Mouse (Mus musculus) embryonic facial prominence, embryonic 15.5 days (tissue): ENCODE results near the gene Ppp6r2. TPM values are rescaled to one million over a fixed set of nuclear protein-coding genes. Genes with fewer than 3 reads are reported as not detected.
A peak's percentile ranks its signal among the peaks of the same experiment; 100 is the strongest.

Experiments used
- ATAC-seq: fragments of 200-750 bp; cut with Nextera tagmentation; 2 replicates; pipeline ENCODE4 v1.8.0; 2017; ENCODE audit warnings: low read depth, moderate TSS enrichment; ENCODE audit not compliant: insufficient number of reproducible peaks, low FRiP score, low TSS enrichment
- H3K27ac ChIP-seq: fragments of 300-500 bp; sonication (generic); replicated peaks from 2 replicates; pipeline ENCODE4 v1.5.1; 2015; ENCODE audit warnings: mild to moderate bottlenecking, inconsistent platforms
- H3K27me3 ChIP-seq: fragments of 300-500 bp; sonication (generic); 2 replicates; pipeline ENCODE4 v1.6.1; 2015; ENCODE audit warnings: inconsistent platforms
- H3K36me3 ChIP-seq: fragments of 300-500 bp; sonication (generic); 2 replicates; pipeline ENCODE4 v1.6.1; 2015; ENCODE audit warnings: mild to moderate bottlenecking, inconsistent platforms
- H3K4me1 ChIP-seq: fragments of 300-500 bp; sonication (generic); 2 replicates; pipeline ENCODE4 v1.6.1; 2015; ENCODE audit warnings: inconsistent platforms
- H3K4me2 ChIP-seq: fragments of 300-500 bp; sonication (generic); replicated peaks from 2 replicates; pipeline ENCODE4 v1.6.1; 2015; ENCODE audit warnings: mild to moderate bottlenecking, inconsistent platforms
- H3K4me3 ChIP-seq: fragments of 300-500 bp; sonication (generic); replicated peaks from 2 replicates; pipeline ENCODE4 v1.5.1; 2015; ENCODE audit warnings: mild to moderate bottlenecking, inconsistent platforms
- H3K9ac ChIP-seq: fragments of 300-500 bp; sonication (generic); 2 replicates; pipeline ENCODE4 v1.6.1; 2015; ENCODE audit warnings: inconsistent platforms
- H3K9me3 ChIP-seq: fragments of 300-500 bp; sonication (generic); replicated peaks from 2 replicates; pipeline ENCODE4 v1.6.1; 2016; ENCODE audit warnings: inconsistent platforms
- WGBS: fragments of 180-500 bp; shearing (Covaris S2); methylation state at CpG from one replicate; pipeline ENCODE4 v1.1.7; 2015; 5-methylcytosine and 5-hydroxymethylcytosine counted together
- polyA plus RNA-seq: library from polyadenylated mRNA; unstranded; fragments of >200 nt; fragmentation: Nextera tagmentation; extraction: Ambion mirVana; gene quantifications from 2 replicates; pipeline ENCODE4 v1.2.1, GENCODE M21; 2015

Ppp6r2 gene
- polyA plus RNA-seq, 1 experiment from 2014 or later: 33.3 TPM

GRCm38 (mm10) chr15:89292795-89293194 lies 81.4 kb downstream of the Ppp6r2 start:
- Histone ChIP-seq H3K36me3 (peaks cover 93% of the 10 kb centered on the region), H3K4me1 (no peaks in the 10 kb centered on the region), H3K4me3 (no peak overlapping the region), H3K4me2 (no peak overlapping the region), H3K9me3 (no peaks in the 10 kb centered on the region), H3K27me3 (no peaks in the 10 kb centered on the region), H3K27ac (no peak overlapping the region), H3K9ac (no peak overlapping the region)
- no peak for ATAC-seq
- 70% methylated on average over 2 of the region's 2 CpGs for WGBS

DNA sequence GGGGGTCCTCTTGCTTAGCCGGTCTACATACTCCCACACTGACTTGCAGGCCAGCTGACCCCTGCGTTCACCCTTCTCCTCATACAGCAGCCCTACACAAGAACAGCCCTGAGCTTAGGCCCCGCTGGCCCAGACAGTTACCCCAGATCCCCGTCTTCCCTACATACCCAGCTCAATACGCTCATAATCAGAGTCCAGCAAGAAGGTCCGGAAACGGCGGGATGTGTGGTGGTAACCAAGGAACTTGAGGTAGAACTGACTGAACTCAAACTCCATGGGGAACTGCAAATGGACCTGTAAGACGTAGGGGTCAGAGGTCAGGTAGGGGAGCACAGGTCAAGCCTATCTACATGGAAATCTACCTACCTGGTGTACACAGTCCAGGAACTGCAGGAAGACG lies 82.4 kb downstream of the Ppp6r2 start:
- no peaks in the 10 kb centered on the region for H3K27me3 ChIP-seq
- H3K9me3 ChIP-seq: no peaks in the 10 kb centered on the region
- H3K9ac ChIP-seq: no peak overlapping the region
- WGBS: 91% methylated on average over 10 of the region's 10 CpGs
- no peaks in the 10 kb centered on the region for H3K4me1 ChIP-seq
- no peak overlapping the region for H3K4me3 ChIP-seq
- no peak overlapping the region for H3K4me2 ChIP-seq
- peaks cover 88% of the 10 kb centered on the region for H3K36me3 ChIP-seq
- ATAC-seq: no peak
- H3K27ac ChIP-seq: no peak overlapping the region

GRCm38 (mm10) chr15:89295580-89296165 lies 84.3 kb downstream of the Ppp6r2 start:
- WGBS: 88% methylated on average over 8 of the region's 8 CpGs
- Histone ChIP-seq H3K36me3 (peaks cover 87% of the 10 kb centered on the region), H3K9me3 (no peaks in the 10 kb centered on the region), H3K4me3 (no peak overlapping the region), H3K27me3 (no peaks in the 10 kb centered on the region), H3K9ac (no peak overlapping the region), H3K27ac (no peak overlapping the region), H3K4me2 (no peak overlapping the region), H3K4me1 (no peaks in the 10 kb centered on the region)
- ATAC-seq: no peak

DNA sequence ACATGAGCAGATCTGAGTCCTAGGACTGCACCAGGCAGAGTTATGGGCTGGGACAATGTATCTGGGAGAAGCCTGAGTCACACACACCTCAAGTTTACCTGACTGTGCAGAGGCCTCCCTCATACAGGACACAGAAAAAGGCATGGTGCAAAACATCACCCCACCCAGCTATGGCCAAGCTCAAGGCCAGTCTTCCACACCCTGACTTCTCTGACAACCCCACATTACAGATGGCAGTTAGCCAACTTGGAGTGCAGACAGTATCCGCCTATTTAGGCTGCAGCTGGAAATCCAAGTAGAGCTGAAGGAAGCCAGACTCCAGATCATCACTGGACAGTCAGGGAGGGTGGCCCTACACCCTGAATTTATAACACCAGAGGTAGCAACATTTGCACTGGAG lies 85.1 kb downstream of the Ppp6r2 start:
- Histone ChIP-seq H3K36me3 (peaks cover 91% of the 10 kb centered on the region), H3K4me3 (no peak overlapping the region), H3K4me2 (no peak overlapping the region), H3K4me1 (no peaks in the 10 kb centered on the region), H3K27ac (no peak overlapping the region), H3K9me3 (no peaks in the 10 kb centered on the region), H3K27me3 (no peaks in the 10 kb centered on the region), H3K9ac (no peak overlapping the region)
- 69% methylated on average over 1 of the region's 1 CpGs for WGBS
- ATAC-seq: peak; percentile 25; the same call in 1 of the 2 replicates

- no peak overlapping the region for H3K4me3 ChIP-seq
- no peak for ATAC-seq
- H3K27me3 ChIP-seq: no peaks in the 10 kb centered on the region
Measured at GRCm38 (mm10) chr15:89297695-89298094, 86.3 kb downstream of the Ppp6r2 start.

DNA sequence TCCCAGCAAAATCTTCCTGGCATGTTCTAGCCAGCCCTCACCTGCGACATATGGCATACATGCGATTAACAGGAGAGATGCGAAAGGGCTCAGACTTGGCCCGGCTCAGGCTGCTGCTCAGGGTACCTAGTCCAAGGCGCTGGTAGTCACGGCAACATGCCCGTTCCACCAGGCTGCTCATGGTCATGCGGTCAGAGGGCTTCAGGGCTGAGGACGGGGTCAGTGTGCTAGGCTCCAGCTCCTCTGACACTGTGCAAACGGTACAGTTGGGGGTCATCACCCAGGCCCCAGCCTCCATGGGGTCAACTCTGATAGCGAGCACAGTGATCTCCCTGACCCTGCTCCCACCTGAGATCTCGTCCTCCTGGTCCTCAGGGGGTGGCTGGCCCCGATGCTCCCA lies 88.8 kb downstream of the Ppp6r2 start:
- ATAC-seq: no peak
- no peaks in the 10 kb centered on the region for H3K9me3 ChIP-seq
- no peaks in the 10 kb centered on the region for H3K4me1 ChIP-seq
- H3K4me3 ChIP-seq: no peak overlapping the region
- H3K27ac ChIP-seq: no peak overlapping the region
- no peak overlapping the region for H3K4me2 ChIP-seq
- WGBS: 93% methylated on average over 13 of the region's 13 CpGs
- H3K9ac ChIP-seq: no peak overlapping the region
- no peaks in the 10 kb centered on the region for H3K27me3 ChIP-seq
- peaks cover 91% of the 10 kb centered on the region for H3K36me3 ChIP-seq

More at GRCm38 (mm10) chr15:89297695-89298094, 86.3 kb downstream of the Ppp6r2 start:
- Histone ChIP-seq H3K9me3 (no peaks in the 10 kb centered on the region), H3K4me1 (no peaks in the 10 kb centered on the region), H3K36me3 (peaks cover 91% of the 10 kb centered on the region), H3K27ac (no peak overlapping the region), H3K9ac (no peak overlapping the region), H3K4me2 (no peak overlapping the region)
- 92% methylated on average over 2 of the region's 2 CpGs for WGBS

DNA sequence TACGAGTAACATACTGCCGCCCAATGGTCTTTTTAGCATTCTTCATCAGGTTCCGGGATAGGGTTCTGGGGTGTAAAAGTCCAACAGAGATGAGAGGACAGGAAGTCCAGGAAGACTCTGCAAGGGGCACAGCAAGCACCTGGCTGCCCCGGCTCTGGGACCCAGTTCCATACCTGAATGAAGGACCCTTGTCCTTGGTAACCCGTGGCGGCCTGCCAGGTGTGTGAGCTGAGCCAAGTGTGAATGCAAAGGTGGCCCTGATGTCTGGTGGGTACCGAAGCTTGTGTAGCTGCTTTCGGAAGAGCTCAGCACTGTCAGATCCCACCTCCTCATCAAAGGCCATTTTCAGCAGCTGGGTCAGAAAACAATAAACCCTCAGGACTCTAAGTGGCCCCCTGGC lies 89.2 kb downstream of the Ppp6r2 start:
- no peak overlapping the region for H3K4me2 ChIP-seq
- peaks cover 91% of the 10 kb centered on the region for H3K36me3 ChIP-seq
- H3K9me3 ChIP-seq: no peaks in the 10 kb centered on the region
- WGBS: 93% methylated on average over 8 of the region's 8 CpGs
- H3K27ac ChIP-seq: no peak overlapping the region
- no peak overlapping the region for H3K9ac ChIP-seq
- no peak overlapping the region for H3K4me3 ChIP-seq
- H3K27me3 ChIP-seq: no peaks in the 10 kb centered on the region
- no peaks in the 10 kb centered on the region for H3K4me1 ChIP-seq
- no peak for ATAC-seq

- Histone ChIP-seq H3K4me2 (no peak overlapping the region), H3K9ac (no peak overlapping the region), H3K27ac (no peak overlapping the region), H3K27me3 (no peaks in the 10 kb centered on the region), H3K4me3 (no peak overlapping the region), H3K9me3 (no peaks in the 10 kb centered on the region), H3K36me3 (peaks cover 59% of the 10 kb centered on the region), H3K4me1 (peaks cover 14% of the 10 kb centered on the region; the same call in 1 of the 2 replicates)
- ATAC-seq: no peak
- 44% methylated on average over 1 of the region's 1 CpGs for WGBS
Measured at GRCm38 (mm10) chr15:89305966-89306365, 94.6 kb downstream of the Ppp6r2 start.

DNA sequence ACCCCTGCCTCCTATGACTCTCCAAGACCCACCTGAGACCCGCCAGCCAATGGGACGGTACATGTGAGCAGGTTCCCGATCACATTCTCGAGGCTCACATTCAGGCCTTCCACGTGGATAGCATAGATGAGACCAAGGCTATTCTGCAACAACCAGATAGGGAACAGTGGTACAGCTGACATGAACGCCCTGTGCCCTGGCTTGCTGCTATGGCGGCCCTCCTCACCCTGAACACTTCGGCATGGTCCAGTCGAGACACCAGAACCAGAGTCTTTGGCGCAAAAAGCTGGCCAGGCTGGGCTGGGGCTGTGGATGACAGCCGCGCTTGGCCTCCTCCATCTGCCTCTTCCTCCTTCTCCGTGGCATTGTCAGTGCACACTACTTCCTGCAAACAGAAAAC lies 96.1 kb downstream of the Ppp6r2 start:
- 88% methylated on average over 13 of the region's 13 CpGs for WGBS

GRCm38 (mm10) chr15:89308406-89309139 lies 97.2 kb downstream of the Ppp6r2 start:
- H3K27ac ChIP-seq: no peak overlapping the region
- 68% methylated on average over 7 of the region's 7 CpGs for WGBS
- H3K9me3 ChIP-seq: no peaks in the 10 kb centered on the region
- no peak for ATAC-seq
- H3K4me3 ChIP-seq: no peak overlapping the region
- H3K36me3 ChIP-seq: peaks cover 33% of the 10 kb centered on the region
- H3K27me3 ChIP-seq: no peaks in the 10 kb centered on the region
- H3K4me2 ChIP-seq: no peak overlapping the region
- H3K4me1 ChIP-seq: peaks cover 25% of the 10 kb centered on the region
- no peak overlapping the region for H3K9ac ChIP-seq

More for the DNA sequence above, 96.1 kb downstream of the Ppp6r2 start:
- Histone ChIP-seq H3K27ac (no peak overlapping the region), H3K4me1 (peaks cover 14% of the 10 kb centered on the region), H3K9me3 (no peaks in the 10 kb centered on the region), H3K36me3 (peaks cover 44% of the 10 kb centered on the region), H3K27me3 (no peaks in the 10 kb centered on the region), H3K4me3 (no peak overlapping the region), H3K4me2 (no peak overlapping the region), H3K9ac (no peak overlapping the region)
- no peak for ATAC-seq

DNA sequence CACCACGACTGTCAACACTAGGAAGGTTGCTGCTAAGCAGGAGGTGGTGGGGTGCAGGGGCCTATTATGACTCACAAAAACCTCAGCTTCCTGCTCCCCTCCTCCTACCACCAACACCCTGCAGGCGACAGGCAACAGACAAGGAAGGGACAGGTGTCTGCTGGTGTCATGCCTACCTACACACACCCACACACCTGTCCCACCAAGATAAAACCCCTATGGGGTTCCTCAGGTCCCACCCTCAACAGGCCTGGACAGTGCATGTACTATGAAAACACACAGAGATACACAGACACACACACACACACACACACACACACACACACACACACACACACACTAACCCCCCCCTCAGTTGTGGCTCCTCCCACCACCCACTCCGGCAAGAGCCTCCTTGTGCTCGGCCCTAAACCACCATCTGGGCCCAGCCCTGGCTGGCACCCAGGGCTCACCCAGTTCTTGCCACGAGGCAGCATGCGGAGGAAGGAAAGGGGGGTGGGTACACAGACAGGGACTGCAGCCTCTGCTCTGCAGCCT lies 98.7 kb downstream of the Ppp6r2 start:
- Histone ChIP-seq H3K9ac (no peak overlapping the region), H3K36me3 (peaks cover 18% of the 10 kb centered on the region), H3K4me2 (no peak overlapping the region), H3K27ac (0 out of 2 replicates have a peak overlapping the region, but pooled peaks have one; percentile 5), H3K4me1 (peaks cover 32% of the 10 kb centered on the region), H3K4me3 (no peak overlapping the region), H3K9me3 (no peaks in the 10 kb centered on the region), H3K27me3 (no peaks in the 10 kb centered on the region)
- 52% methylated on average over 6 of the region's 6 CpGs for WGBS
- ATAC-seq: 0 out of 2 replicates have a peak, but pooled peaks have one; percentile 13
